ENCODE assay signal across 21 mouse cellular contexts in the genomic region with DNA sequence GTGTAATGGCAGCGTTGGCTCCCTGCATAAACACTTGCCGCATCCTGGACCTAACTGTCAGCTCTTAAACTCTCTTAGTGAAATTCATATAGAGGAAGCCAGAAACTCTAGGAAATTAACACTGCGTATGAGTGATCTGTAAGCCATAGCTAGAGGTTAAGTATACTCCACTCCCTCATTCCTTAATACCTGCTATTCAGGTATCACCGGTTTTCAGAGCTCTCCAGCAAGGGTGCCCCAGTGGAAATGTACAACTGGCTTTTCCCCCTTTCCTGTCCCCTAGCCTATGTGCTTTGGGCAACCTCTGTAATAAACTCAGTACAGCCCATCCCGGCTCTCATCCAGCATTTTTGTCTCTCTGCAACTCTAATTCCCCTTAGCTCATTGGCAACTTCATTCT.
DNase-seq lines count a peak whose midpoint lies in the region; ATAC-seq and TF ChIP-seq lines count a peak whose summit lies in the region.
"Had no signal": no experiment of that assay in that cellular context is flagged by ENCODE, and none has a peak within 500 bp of the region (broad histone marks: within the 10 kb centered on the region; RNA-seq: fewer than 3 reads in every experiment).

No protein-coding gene starts in this region.

- H3K4me1 ChIP-seq in embryonic facial prominence, embryonic 11.5 days (ENCODE audit: control insufficient read depth, insufficient read depth, low read length) = no peaks in the 10 kb centered on the region
- H3K4me1 ChIP-seq in embryonic facial prominence, embryonic 10.5 days = peaks cover 5% of the 10 kb centered on the region
- H3K4me1 ChIP-seq in lung, embryonic 14.5 days (ENCODE audit: insufficient read depth) = no peaks in the 10 kb centered on the region
- no peaks in the 10 kb centered on the region for H3K4me1 ChIP-seq in stomach, postnatal 0 days (replicated peaks; ENCODE audit: control insufficient read depth, insufficient read depth)
- H3K4me1 ChIP-seq: hindbrain, embryonic 13.5 days; liver, embryonic 15.5 days; midbrain, embryonic 13.5 days had no signal

- no peaks in the 10 kb centered on the region for H3K36me3 ChIP-seq in embryonic facial prominence, embryonic 11.5 days (replicated peaks; ENCODE audit: control insufficient read depth, insufficient read depth, low read depth, low read length)
- no peaks in the 10 kb centered on the region for H3K36me3 ChIP-seq in embryonic facial prominence, embryonic 10.5 days (replicated peaks)
- H3K36me3 ChIP-seq in lung, embryonic 14.5 days (ENCODE audit: insufficient read depth) = no peaks in the 10 kb centered on the region
- H3K36me3 ChIP-seq in stomach, postnatal 0 days (ENCODE audit: control insufficient read depth, insufficient read depth, low read length) = no peaks in the 10 kb centered on the region
- H3K36me3 ChIP-seq: heart, embryonic 15.5 days; hindbrain, embryonic 13.5 days; liver, embryonic 15.5 days; midbrain, embryonic 13.5 days had no signal

- no peak for ATAC-seq in embryonic facial prominence, embryonic 11.5 days (replicated peaks; ENCODE audit: insufficient number of reproducible peaks, low FRiP score, low TSS enrichment, low read depth)
- peak; percentile 87 for ATAC-seq in lung, embryonic 14.5 days (ENCODE audit: insufficient read depth)
- ATAC-seq in stomach, postnatal 0 days (ENCODE audit: low FRiP score, low TSS enrichment) = peak; percentile 95
- no peak for ATAC-seq in megakaryocyte progenitor cell, adult 5-6 weeks (replicated peaks; ENCODE audit: poor library complexity)
- ATAC-seq: forebrain, postnatal 0 days; midbrain, embryonic 13.5 days had no signal

- DNase-seq in embryonic facial prominence, embryonic 11.5 days (ENCODE audit: low spot score) = peak; percentile 49
- DNase-seq in embryonic facial prominence, embryonic 10.5 days (ENCODE audit: low spot score) = no peak
- peak; percentile 74 for DNase-seq in lung, embryonic 14.5 days
- DNase-seq in lung, postnatal 36 days = no peak
- DNase-seq in urinary bladder, postnatal 14 days (ENCODE audit: low spot score) = peak; percentile 45
- no peak for DNase-seq in urinary bladder, postnatal 10 days (ENCODE audit: low spot score)
- peak; percentile 48 for DNase-seq in stomach, postnatal 0 days (ENCODE audit: low spot score)
- DNase-seq: adrenal gland, postnatal 10 days; cerebellum, adult 18-20 months; cerebellum, postnatal 14 days; forebrain, postnatal 0 days; gastrocnemius, postnatal 25 days; heart, postnatal 36 days; layer of hippocampus, adult 9-11 months; liver; thymus, postnatal 36 days had no signal

- no peak overlapping the region for H3K4me3 ChIP-seq in embryonic facial prominence, embryonic 11.5 days (ENCODE audit: low read depth, low read length)
- H3K4me3 ChIP-seq in embryonic facial prominence, embryonic 10.5 days = no peak overlapping the region
- H3K4me3 ChIP-seq in lung, embryonic 14.5 days (ENCODE audit: low read depth, low read length) = no peak overlapping the region
- H3K4me3 ChIP-seq in stomach, postnatal 0 days (ENCODE audit: low read depth, low read length) = no peak overlapping the region
- H3K4me3 ChIP-seq: heart, embryonic 15.5 days; hindbrain, embryonic 13.5 days; liver, embryonic 15.5 days; midbrain, embryonic 13.5 days had no signal

- no peak overlapping the region for H3K9ac ChIP-seq in embryonic facial prominence, embryonic 11.5 days (replicated peaks; ENCODE audit: low read length)
- no peak overlapping the region for H3K9ac ChIP-seq in lung, embryonic 14.5 days
- H3K9ac ChIP-seq in stomach, postnatal 0 days (ENCODE audit: low read length) = no peak overlapping the region
- H3K9ac ChIP-seq: forebrain, postnatal 0 days; heart, embryonic 15.5 days; hindbrain, embryonic 13.5 days; liver, embryonic 15.5 days; midbrain, embryonic 13.5 days had no signal

- no peak overlapping the region for H3K4me2 ChIP-seq in embryonic facial prominence, embryonic 11.5 days (ENCODE audit: low read depth, low read length)
- H3K4me2 ChIP-seq in lung, embryonic 14.5 days = peak overlapping the region; percentile 4; the same call in 1 of the 2 replicates
- no peak overlapping the region for H3K4me2 ChIP-seq in stomach, postnatal 0 days (replicated peaks; ENCODE audit: low read depth)
- H3K4me2 ChIP-seq: heart, embryonic 15.5 days; hindbrain, embryonic 13.5 days; liver, embryonic 15.5 days; midbrain, embryonic 13.5 days had no signal

- no peaks in the 10 kb centered on the region for H3K27me3 ChIP-seq in embryonic facial prominence, embryonic 11.5 days (ENCODE audit: control insufficient read depth, insufficient read depth, low read length)
- peaks cover 7% of the 10 kb centered on the region; the same call in 1 of the 2 replicates for H3K27me3 ChIP-seq in embryonic facial prominence, embryonic 10.5 days (replicated peaks; ENCODE audit: low read depth, poor library complexity, severe bottlenecking)
- H3K27me3 ChIP-seq in lung, embryonic 14.5 days (ENCODE audit: insufficient read depth, low read length) = no peaks in the 10 kb centered on the region
- no peaks in the 10 kb centered on the region for H3K27me3 ChIP-seq in stomach, postnatal 0 days (ENCODE audit: control insufficient read depth, insufficient read depth, low read length)
- H3K27me3 ChIP-seq: hindbrain, embryonic 13.5 days; liver, embryonic 15.5 days had no signal

- H3K9me3 ChIP-seq in embryonic facial prominence, embryonic 11.5 days (replicated peaks; ENCODE audit: control insufficient read depth, low read length) = no peaks in the 10 kb centered on the region
- H3K9me3 ChIP-seq in embryonic facial prominence, embryonic 10.5 days = peaks cover 12% of the 10 kb centered on the region; the same call in 1 of the 2 replicates
- H3K9me3 ChIP-seq in lung, embryonic 14.5 days (ENCODE audit: low read depth, low read length) = peaks cover 8% of the 10 kb centered on the region; the same call in 1 of the 2 replicates
- no peaks in the 10 kb centered on the region for H3K9me3 ChIP-seq in stomach, postnatal 0 days (ENCODE audit: control insufficient read depth, low read length)
- H3K9me3 ChIP-seq: heart, embryonic 15.5 days; liver, embryonic 15.5 days had no signal

- TF ChIP-seq EP300 in stomach, postnatal 0 days (optimal IDR thresholded peaks at IDR 0.05) = peak; percentile 39

- WGBS in embryonic facial prominence, embryonic 11.5 days = 82% methylated on average over 5 of the region's 5 CpGs
- 92% methylated on average over 5 of the region's 5 CpGs for WGBS in embryonic facial prominence, embryonic 10.5 days
- 56% methylated on average over 5 of the region's 5 CpGs for WGBS in lung, embryonic 14.5 days
- 51% methylated on average over 5 of the region's 5 CpGs for WGBS in stomach, postnatal 0 days

- no peak for TF ChIP-seq CTCF in lung, embryonic 14.5 days (IDR thresholded peaks at IDR 0.05; ENCODE audit: low read depth)
- TF ChIP-seq CTCF in stomach, postnatal 0 days (IDR thresholded peaks at IDR 0.05; ENCODE audit: low read depth) = no peak

- H3K27ac ChIP-seq in embryonic facial prominence, embryonic 11.5 days (replicated peaks; ENCODE audit: low read depth, low read length) = no peak overlapping the region
- H3K27ac ChIP-seq in embryonic facial prominence, embryonic 10.5 days (replicated peaks) = no peak overlapping the region
- H3K27ac ChIP-seq in lung, embryonic 14.5 days (ENCODE audit: low read depth) = peak overlapping the region; percentile 74
- peak overlapping the region; percentile 65 for H3K27ac ChIP-seq in stomach, postnatal 0 days (replicated peaks)
- H3K27ac ChIP-seq: heart, embryonic 15.5 days; hindbrain, embryonic 13.5 days; liver, embryonic 15.5 days; midbrain, embryonic 13.5 days had no signal

Comparison
In these comparisons a context has a peak if more than half of its experiments do, and no peak if none do; other contexts are left out.
1. DNase-seq: peak in embryonic facial prominence, embryonic 11.5 days (single experiment), lung, embryonic 14.5 days (single experiment), urinary bladder, postnatal 14 days (single experiment) and stomach, postnatal 0 days (single experiment); none in embryonic facial prominence, embryonic 10.5 days (single experiment), lung, postnatal 36 days (single experiment) and urinary bladder, postnatal 10 days (single experiment).
2. ATAC-seq: peak in lung, embryonic 14.5 days (single experiment) and stomach, postnatal 0 days (single experiment); none in embryonic facial prominence, embryonic 11.5 days (single experiment) and megakaryocyte progenitor cell, adult 5-6 weeks (single experiment).
3. H3K27ac ChIP-seq: peak in lung, embryonic 14.5 days (single experiment) and stomach, postnatal 0 days (single experiment); none in embryonic facial prominence, embryonic 11.5 days (single experiment) and embryonic facial prominence, embryonic 10.5 days (single experiment).